Mouse (Mus musculus) brain, embryonic 14.5 days (tissue): ENCODE results near the gene Gpkow.

Experiments
- CTCF ChIP-seq: fragments of 200-500 bp; IDR thresholded peaks from 2 replicates; pipeline ENCODE4 v1.5.1; 2012; ENCODE audit warnings: inconsistent platforms, mild to moderate bottlenecking, moderate library complexity, borderline replicate concordance; ENCODE audit not compliant: insufficient read depth, insufficient read length; ENCODE audit errors: extremely low read depth
- POLR2A ChIP-seq: fragments of 200-500 bp; IDR thresholded peaks from 2 replicates; pipeline ENCODE4 v1.6.1; 2012; ENCODE audit warnings: mild to moderate bottlenecking, inconsistent platforms, borderline replicate concordance; ENCODE audit not compliant: poor library complexity, insufficient read depth, insufficient read length, severe bottlenecking; ENCODE audit errors: extremely low read depth

- no peak for TF ChIP-seq CTCF
- TF ChIP-seq POLR2A, result no peak
Observed at GRCm38 (mm10) chrX:7721514-7722281, 24.8 kb downstream of the Gpkow start, which contains the start of gene Gm45208.
